Mouse (Mus musculus) lung, adult 2 months (tissue): ENCODE data around the gene Hamp2.

Experiments
- CTCF ChIP-seq: fragments of 200-500 bp; IDR thresholded peaks from 2 replicates; pipeline ENCODE4 v1.5.1; 2011; ENCODE audit warnings: mild to moderate bottlenecking, low read length, control low read depth; ENCODE audit not compliant: insufficient read depth
- POLR2A ChIP-seq: fragments of 200-500 bp; IDR thresholded peaks from 2 replicates; pipeline ENCODE4 v1.6.1; 2011; ENCODE audit warnings: low read depth, mild to moderate bottlenecking, control low read depth, low read length, borderline replicate concordance; ENCODE audit errors: extremely low read depth

- no peak for TF ChIP-seq CTCF
- no peak for TF ChIP-seq POLR2A
Observed at GRCm38 (mm10) chr7:30971901-30972300, 47.4 kb upstream of the Hamp2 start.
